Mouse (Mus musculus) neutrophil, adult 5-6 weeks (primary cell): ENCODE results near the gene Olig1. TPM values are rescaled to one million over a fixed set of nuclear protein-coding genes. Genes with fewer than 3 reads are reported as not detected.

Source experiments
- ATAC-seq: fragments of 151-379, 151-347 bp; 2 replicates; pipeline ENCODE4 v1.8.0; 2017; ENCODE audit warnings: mild to moderate bottlenecking, moderate TSS enrichment; ENCODE audit not compliant: insufficient number of reproducible peaks, poor library complexity, low FRiP score, severe bottlenecking; ENCODE audit errors: extremely low read depth
- total RNA-seq: library from RNA; stranded (forward); fragments of 200-1000 nt; gene quantifications from 2 replicates; pipeline ENCODE4 v1.2.3, GENCODE M21; 2017

Olig1 gene
- total RNA-seq, 1 experiment from 2014 or later: not detected

DNA sequence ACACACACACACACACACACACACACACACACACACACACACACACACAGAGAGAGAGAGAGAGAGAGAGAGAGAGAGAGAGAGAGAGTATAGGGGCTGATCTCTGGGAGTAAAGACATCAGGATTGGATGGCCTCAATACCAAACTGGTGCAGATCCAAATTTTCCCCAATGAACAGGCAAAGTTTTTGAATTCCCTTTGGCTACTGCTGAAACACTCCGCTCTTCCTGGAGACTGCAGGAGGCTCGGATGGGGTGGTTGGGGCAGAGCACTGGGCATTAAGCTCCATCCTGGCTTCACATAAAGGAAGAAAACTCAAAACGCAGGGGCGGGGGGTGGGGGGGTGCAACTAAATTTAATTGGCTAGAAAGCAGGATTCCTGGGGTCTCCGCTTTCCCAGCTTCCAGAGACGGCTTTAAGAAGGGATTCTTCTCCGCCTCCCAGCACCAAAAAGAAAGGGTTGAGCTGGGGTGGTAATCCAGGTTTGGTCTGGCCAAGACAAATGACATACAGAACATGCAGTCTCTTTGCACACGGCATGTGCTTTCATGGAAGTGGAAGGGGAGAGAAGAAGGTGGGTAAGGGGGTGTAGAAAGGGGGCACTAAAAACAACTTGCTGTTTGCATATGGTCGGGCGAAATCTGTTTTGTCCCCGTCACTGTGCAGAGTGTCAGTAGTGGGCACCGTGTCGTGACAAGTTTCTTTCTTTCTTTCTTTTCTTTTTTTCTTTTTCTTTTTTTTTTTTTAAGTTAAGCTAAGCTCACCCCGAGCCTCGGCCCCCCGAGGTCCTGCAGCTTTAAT, 31.3 kb downstream of the Olig1 start:
- no peak for ATAC-seq

DNA sequence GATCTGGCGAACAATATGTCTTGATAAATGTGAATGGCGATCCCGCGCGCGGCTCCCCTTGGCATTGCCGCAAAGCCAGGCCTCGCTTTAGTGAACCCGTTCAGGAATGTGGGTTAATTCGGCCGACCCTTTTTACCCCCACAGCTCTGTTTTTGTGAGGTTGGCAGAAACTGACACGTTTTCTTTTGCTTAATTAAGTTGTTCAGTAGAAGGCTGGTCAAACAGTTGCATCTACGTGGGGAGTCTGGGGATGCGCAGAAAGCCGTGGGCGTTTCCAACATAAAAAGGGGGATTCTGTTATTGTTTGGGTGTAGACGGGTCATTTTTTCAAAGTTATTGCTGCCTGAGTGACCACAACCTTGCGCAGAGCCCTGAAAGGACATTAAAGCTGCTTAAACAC, 31.9 kb downstream of the Olig1 start:
- ATAC-seq: no peak

DNA sequence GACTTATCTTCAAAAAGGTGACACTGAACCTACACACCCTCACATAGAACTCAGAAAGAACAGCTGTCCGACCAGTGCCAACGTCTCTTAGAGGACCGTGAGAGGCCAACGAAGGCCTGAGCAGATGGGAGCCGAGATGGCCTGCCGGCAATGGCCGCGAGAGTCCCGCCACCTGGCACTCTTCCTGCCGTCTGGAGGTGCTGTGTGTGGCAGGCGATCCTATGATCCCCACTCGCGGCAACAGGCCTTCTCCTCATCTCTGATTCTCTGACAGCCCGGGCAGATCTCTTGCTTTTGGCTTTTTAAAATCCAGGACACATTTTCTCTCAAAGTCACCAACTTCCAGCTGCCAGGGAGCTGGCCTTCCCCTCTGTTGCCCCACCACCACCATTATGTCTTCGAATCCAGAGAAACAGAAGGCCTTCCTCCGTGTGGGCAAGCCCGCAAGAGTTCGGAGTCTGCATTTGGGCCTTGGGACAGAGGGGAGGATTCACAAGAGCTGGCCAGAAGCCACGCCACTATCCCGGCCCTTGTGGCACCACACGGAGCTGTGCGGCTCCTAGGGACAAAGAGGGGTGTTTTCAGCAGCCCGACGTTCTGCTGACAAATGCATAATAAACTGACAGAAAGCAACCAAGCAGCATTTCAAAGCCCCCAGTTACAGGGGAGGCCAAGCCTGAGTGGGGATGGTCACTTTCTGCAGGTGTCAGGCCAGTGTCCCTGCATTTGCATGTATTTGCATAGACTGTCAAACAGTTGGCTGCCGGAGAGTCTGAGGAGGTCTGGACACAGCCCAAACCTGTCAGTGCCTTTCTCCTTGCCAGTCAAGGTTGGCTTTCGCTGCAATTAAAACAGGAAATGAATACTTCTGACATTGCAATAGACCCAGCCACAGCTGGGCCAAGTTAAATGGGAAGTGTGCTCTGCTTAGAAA, 34.5 kb downstream of the Olig1 start:
- ATAC-seq: no peak

DNA sequence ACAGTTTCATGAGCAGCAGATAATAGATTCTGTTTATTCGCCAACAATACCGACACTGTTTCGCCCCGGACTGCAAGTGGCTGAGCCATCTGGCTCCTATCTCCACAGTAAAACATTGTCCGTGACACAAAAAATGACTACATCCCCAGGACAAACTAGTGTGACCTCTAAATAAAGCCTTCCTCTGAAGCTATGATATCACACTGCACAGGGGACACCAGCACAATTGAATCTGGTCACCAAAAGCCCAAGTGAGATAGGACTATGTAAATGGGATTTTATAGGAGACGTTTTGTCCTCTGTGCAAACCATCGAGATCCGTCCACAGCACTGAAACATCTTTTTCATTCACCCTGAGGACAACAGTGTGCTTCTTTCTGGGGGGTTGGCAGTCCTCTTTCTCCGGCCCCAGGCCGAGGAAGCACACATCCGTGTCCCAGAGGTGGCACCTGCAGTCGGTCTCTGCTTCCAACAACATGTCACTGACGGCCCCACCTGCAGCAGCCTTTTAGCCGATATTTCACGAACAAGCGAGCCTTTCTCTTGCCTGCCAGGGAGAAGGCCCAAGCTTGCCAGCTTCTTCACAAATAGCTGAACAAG, 36.0 kb downstream of the Olig1 start:
- ATAC-seq: no peak

DNA sequence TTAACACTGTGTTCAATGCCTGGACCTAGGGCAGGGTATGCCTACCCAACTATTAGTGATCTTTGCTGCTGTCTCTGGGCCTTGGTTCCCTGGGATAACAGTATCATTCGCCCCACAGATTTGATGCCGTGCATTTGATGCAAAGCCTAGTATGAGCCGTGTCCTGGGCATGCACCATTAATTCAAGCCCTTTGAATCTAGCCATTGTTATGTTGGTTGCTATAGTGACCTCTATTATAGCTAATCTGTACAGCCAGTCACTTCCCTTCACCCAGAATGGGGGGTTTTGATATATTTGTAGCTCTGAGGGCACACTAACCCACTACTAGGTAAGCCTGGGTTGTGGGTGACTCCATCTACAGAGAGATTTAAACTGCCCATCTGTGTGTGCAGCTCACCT, 40.3 kb downstream of the Olig1 start:
- ATAC-seq: no peak

DNA sequence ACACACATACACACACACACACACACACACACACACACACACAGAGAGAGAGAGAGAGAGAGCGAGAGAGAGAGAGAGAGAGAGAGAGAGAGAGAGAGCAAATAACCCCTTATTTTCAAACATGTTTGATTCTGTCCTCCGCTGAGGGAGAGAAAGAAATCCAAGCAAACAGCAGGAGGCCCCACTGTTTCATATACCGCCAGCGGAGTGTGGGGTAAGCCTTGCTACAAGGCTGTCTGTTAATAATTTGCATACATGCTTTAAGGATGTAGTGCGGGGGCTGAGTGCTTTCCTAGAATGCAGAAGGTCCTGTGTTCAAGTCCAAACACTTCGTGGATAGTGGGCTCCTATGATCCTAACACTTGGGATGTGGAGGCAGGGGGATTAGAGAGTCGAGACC, 43.3 kb downstream of the Olig1 start:
- ATAC-seq: no peak

DNA sequence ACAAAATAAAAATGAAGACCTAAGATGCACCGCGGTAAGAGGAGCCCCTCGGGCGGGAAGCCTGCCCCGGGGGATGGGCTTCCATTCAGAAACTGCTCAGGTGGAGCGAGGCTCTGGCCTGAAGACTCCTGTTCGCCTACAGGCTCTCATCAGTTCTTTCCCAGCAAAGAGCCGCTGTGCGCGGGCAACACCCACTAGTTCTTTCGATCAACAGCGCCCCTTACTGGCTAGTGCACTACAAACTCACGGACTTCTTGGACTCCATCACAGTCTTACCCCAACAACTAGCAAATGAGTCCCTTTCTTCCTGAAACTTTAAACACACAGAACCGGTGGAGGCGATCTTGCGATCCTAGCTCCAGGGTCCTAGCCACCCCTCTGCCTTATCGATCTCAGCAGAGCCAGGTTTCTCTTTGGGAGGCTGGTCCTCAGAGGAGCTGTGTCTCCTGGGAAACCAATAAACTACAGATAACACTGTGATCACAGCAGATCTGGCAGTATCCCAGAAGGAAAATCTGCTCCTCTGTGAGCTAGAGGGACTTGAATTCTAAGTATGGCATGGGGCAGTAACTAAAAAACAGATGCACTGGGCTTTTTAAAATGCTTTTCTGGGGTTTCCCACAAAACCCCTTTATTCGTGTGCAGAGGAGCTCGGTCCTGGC, 44.7 kb downstream of the Olig1 start:
- ATAC-seq: 0 out of 2 replicates have a peak, but pooled peaks have one; percentile 32

DNA sequence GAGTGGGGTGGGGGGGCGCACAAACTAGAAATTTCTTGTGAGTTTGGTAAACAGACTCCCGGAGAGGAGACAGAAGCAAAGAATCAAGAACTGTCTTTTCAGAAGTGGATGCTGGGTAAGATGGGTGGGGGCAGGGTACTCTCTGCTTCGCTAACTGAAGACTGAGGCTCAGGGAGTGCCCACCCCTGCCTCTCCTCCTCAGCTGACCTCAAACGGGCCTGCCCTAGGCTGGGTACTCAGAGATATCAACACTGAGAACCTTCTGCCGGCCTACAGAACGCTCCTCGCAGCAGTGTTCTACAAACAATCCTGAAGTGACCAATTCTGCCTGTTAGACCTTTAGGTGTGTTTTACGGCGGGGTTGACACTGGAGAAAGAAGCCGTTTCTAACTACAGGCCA, 50.6 kb downstream of the Olig1 start:
- no peak for ATAC-seq

DNA sequence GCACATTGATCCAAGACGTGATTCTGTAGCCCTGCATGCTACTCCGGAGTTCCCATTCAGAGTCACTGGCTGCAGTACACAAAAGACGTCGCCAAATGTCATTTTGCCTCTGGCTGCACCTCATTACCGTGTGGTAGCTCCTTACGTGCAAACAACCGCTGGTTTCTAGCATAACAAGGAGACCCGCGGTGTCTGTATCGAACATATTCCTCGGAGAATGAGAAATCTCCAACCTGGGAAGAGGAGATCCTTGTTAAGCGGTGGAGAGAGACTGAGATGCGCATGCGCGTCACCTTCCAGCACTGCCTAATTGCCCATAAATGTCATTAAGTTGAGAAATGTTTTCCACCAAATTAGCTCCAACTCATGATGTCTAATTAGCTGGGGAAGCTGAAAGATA, 51.0 kb downstream of the Olig1 start:
- no peak for ATAC-seq

Other genes starting within 250 kb of the Olig1 start
- 134 and 148 TPM in 2 replicates for gene Paxbp1, start 225.2 kb upstream of the Olig1 start, total RNA-seq
- 0.23 TPM in 1 of 2 replicates, not detected in the other for gene 4932438H23Rik, start 174.7 kb upstream of the Olig1 start, total RNA-seq
- gene Olig2, start 44.3 kb upstream of the Olig1 start, total RNA-seq: not detected in 2 replicates
- gene Ifnar2, start 103.0 kb downstream of the Olig1 start, total RNA-seq: 93.4 and 107 TPM in 2 replicates
- 2.6 TPM in 1 of 2 replicates, not detected in the other for gene Gm21970, start 121.9 kb downstream of the Olig1 start, total RNA-seq
- gene Il10rb, start 136.4 kb downstream of the Olig1 start, total RNA-seq: 144 and 156 TPM in 2 replicates
- 159 and 168 TPM in 2 replicates for gene Ifnar1, start 215.5 kb downstream of the Olig1 start, total RNA-seq